Mouse (Mus musculus) kidney, embryonic 16.5 days (tissue): ENCODE measurements around the gene Gucd1. TPM values are rescaled to one million over a fixed set of nuclear protein-coding genes. Genes with fewer than 3 reads are reported as not detected.
A peak's percentile ranks its signal among the peaks of the same experiment; 100 is the strongest.
"Not testable (repeated sequence)": the region's sequence is repeated elsewhere in the genome, so short reads cannot be mapped to it uniquely, and the experiment has no call there.

ENCODE experiments used
- ATAC-seq: fragments of 200-750 bp; cut with Nextera tagmentation; 2 replicates; pipeline ENCODE4 v1.8.0; 2017; ENCODE audit warnings: moderate TSS enrichment; ENCODE audit not compliant: low FRiP score, low TSS enrichment
- H3K27ac ChIP-seq: fragments of 300-500 bp; sonication (generic); 2 replicates; pipeline ENCODE4 v1.5.1; 2014; ENCODE audit warnings: low read length
- H3K27me3 ChIP-seq: fragments of 300-500 bp; sonication (generic); 2 replicates; pipeline ENCODE4 v1.6.1; 2014; ENCODE audit warnings: low read length, control low read depth, mixed read lengths; ENCODE audit not compliant: insufficient read depth
- H3K36me3 ChIP-seq: fragments of 300-500 bp; sonication (generic); 2 replicates; pipeline ENCODE4 v1.6.1; 2014; ENCODE audit warnings: low read length, control low read depth, mixed read lengths; ENCODE audit not compliant: insufficient read depth
- H3K4me1 ChIP-seq: fragments of 300-500 bp; sonication (generic); 2 replicates; pipeline ENCODE4 v1.6.1; 2014; ENCODE audit warnings: low read length, control low read depth, mixed read lengths; ENCODE audit not compliant: insufficient read depth
- H3K4me2 ChIP-seq: fragments of 300-500 bp; sonication (generic); replicated peaks from 2 replicates; pipeline ENCODE4 v1.6.1; 2014; ENCODE audit warnings: low read depth, low read length
- H3K4me3 ChIP-seq: fragments of 300-500 bp; sonication (generic); 2 replicates; pipeline ENCODE4 v1.5.1; 2014; ENCODE audit warnings: mild to moderate bottlenecking, low read length
- H3K9ac ChIP-seq: fragments of 300-500 bp; sonication (generic); replicated peaks from 2 replicates; pipeline ENCODE4 v1.6.1; 2014; ENCODE audit warnings: low read length
- H3K9me3 ChIP-seq: fragments of 300-500 bp; sonication (generic); 2 replicates; pipeline ENCODE4 v1.6.1; 2016; ENCODE audit warnings: low read length, control low read depth
- WGBS: fragments of 180-500 bp; shearing (Covaris S2); extraction: QIAGEN DNeasy Blood & Tissue Kit; methylation state at CpG from one replicate; pipeline ENCODE4 v1.1.7; 2014; 5-methylcytosine and 5-hydroxymethylcytosine counted together
- polyA plus RNA-seq: library from polyadenylated mRNA; unstranded; fragments of >200 nt; fragmentation: Nextera tagmentation; extraction: Ambion mirVana; gene quantifications from 2 replicates; pipeline ENCODE4 v1.2.1, GENCODE M21; 2015

Gucd1 gene
- polyA plus RNA-seq, 1 experiment from 2014 or later, result 53.4 TPM

DNA sequence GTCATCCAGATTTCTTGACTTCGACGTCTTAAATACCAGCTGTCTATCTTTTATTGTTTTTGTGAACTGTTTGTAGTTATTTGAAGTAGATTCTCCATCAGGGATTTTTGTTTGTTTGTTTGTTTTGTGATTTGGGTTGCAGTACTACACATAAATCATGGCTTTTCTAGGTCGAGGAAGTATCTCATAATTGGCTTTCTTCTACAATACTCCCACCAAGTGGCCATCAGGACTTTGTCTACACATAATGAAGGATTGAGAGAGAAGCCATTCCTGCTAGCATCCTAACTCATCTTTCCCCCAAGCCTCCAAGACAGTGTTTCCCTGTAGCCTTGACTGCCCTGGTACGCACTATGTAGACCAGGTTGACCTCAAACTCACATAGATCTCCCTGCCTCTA, 126.9 kb downstream of the Gucd1 start:
- 79% methylated on average over 4 of the region's 4 CpGs for WGBS
- H3K4me1 ChIP-seq, result no peaks in the 10 kb centered on the region
- H3K27me3 ChIP-seq, result no peaks in the 10 kb centered on the region
- H3K4me3 ChIP-seq, result no peak overlapping the region
- no peak for ATAC-seq
- H3K36me3 ChIP-seq, result no peaks in the 10 kb centered on the region
- no peak overlapping the region for H3K4me2 ChIP-seq
- H3K9ac ChIP-seq, result no peak overlapping the region
- no peaks in the 10 kb centered on the region for H3K9me3 ChIP-seq
- H3K27ac ChIP-seq, result no peak overlapping the region

DNA sequence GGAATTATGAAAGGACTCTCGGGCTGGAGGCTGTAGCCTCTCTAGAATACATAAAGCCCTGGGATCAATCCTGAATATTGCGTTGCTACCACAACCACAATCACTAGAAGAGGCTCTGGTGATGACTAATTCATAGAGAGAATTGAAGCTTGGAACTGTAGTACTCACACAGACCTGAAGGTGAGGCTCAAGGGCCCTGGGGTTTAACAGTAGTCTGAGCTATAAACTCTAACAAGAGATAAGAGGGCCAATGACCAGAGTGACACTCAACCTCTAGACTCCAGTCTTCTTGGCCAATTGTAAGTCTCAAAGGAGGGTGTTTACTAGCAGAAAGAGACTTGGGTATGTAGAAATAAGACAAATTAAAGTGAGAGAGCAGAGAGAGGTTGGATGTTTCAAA, 127.6 kb downstream of the Gucd1 start:
- H3K4me3 ChIP-seq, result no peak overlapping the region
- H3K36me3 ChIP-seq, result no peaks in the 10 kb centered on the region
- H3K27me3 ChIP-seq, result no peaks in the 10 kb centered on the region
- no peak overlapping the region for H3K4me2 ChIP-seq
- H3K27ac ChIP-seq, result no peak overlapping the region
- ATAC-seq, result no peak
- no peaks in the 10 kb centered on the region for H3K4me1 ChIP-seq
- no peak overlapping the region for H3K9ac ChIP-seq
- H3K9me3 ChIP-seq, result no peaks in the 10 kb centered on the region
- WGBS, result 87% methylated on average over 2 of the region's 2 CpGs

DNA sequence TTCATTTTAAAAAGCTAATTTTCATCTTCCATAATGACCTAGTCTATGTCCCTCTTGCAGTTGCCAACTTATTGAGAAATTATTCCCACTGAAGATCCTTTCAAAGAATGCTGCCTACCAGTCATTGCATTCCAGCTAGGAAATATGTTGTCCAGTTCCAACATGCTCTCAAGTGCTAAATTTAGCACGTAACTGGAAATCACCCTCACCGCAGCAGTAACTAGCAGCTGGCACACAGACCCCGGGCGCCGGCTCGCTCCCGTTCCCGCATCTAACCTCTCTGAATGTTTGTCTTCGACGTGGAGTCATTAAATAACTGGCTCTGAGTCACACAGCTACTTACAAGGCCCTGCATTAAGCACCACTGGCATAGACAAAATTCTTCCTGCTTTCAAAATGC, 139.1 kb downstream of the Gucd1 start:
- Histone ChIP-seq H3K4me2 (no peak overlapping the region), H3K27ac (no peak overlapping the region), H3K36me3 (no peaks in the 10 kb centered on the region), H3K9ac (no peak overlapping the region), H3K9me3 (no peaks in the 10 kb centered on the region), H3K4me1 (no peaks in the 10 kb centered on the region), H3K4me3 (no peak overlapping the region), H3K27me3 (no peaks in the 10 kb centered on the region)
- no peak for ATAC-seq
- 63% methylated on average over 10 of the region's 10 CpGs for WGBS

DNA sequence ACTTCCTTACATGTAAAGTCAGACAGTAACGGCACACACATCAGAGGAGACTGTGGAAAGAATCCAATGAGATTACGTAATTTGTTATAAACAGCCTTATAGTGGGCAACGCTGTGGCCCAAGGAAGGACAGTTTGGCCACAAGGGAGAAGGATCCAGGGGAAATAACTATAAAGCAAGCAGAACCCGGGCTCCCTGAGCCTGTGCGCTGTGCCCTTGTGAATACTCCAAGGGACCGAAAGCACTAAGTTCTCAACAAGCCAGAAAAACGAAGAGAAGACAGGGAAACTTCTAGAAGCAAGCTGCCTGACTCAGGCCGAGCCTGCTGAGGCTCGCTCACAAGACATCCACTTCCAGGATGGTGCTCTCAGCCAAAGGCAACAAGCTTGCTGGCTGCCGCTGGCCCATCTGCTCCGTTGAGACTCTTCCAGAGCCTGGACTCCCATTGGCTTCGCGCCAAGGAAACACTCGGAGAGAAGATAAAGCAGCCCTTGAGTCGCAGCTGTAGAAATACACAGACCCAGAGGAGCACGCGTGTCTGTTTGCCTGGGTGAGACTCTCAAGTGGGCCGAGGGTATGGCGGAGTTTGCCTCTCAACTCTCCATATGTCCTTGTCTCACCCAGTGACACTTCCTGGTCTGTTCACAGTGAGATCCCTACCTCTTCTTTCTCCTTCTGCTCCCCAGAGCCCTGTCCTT, 144.0 kb downstream of the Gucd1 start:
- not testable (repeated sequence) for H3K27me3 ChIP-seq, H3K27ac ChIP-seq, H3K36me3 ChIP-seq, H3K4me3 ChIP-seq, H3K9me3 ChIP-seq, H3K4me1 ChIP-seq, H3K9ac ChIP-seq, H3K4me2 ChIP-seq
- 70% methylated on average over 12 of the region's 19 CpGs for WGBS
- ATAC-seq, result peak; percentile 65; the same call in 1 of the 2 replicates

DNA sequence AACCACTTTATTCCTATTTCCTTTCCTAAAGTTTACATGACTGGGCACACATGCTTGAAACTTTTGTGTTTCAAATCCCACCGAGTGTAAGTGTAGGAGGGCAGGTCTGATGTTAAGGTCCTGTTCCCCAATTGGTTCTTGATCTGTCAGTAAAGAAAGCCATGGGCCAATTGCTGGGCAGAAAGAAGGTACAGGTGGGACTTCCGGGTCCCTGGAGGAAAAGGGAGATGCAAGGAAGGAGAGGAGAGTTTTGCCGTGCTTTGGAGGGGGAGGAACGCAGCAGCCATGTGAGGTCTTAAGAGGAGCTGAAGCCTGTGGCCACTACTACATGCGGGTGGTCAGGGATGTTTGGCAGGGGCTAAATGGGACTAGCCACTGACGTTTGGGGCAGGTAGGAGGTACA, 152.5 kb downstream of the Gucd1 start:
- no peak overlapping the region for H3K9ac ChIP-seq
- peak overlapping the region; percentile 27 for H3K4me3 ChIP-seq
- H3K4me1 ChIP-seq, result peaks cover 15% of the 10 kb centered on the region; the same call in 1 of the 2 replicates
- H3K36me3 ChIP-seq, result no peaks in the 10 kb centered on the region
- H3K4me2 ChIP-seq, result peak overlapping the region; percentile 26
- no peaks in the 10 kb centered on the region for H3K27me3 ChIP-seq
- WGBS, result 52% methylated on average over 6 of the region's 6 CpGs
- H3K9me3 ChIP-seq, result no peaks in the 10 kb centered on the region
- no peak overlapping the region for H3K27ac ChIP-seq
- ATAC-seq, result no peak

DNA sequence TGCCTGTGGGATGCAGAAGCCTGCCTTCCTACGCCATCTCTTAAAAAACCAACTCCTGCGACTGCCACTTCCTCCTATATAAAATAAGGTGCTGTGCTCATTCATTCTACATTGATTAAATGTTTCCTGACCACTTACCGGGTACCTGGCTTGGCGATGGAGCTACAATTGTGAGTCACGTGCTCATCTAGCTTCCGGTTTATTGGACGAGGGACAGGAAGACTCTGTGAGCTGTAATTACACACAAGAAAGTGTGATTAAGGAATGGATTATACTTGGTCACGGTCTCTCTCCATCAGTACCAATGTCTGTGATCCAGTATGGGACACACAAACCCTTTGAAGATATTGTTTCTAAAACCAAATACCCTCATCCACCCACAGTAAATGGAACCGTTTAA, 153.0 kb downstream of the Gucd1 start:
- H3K4me3 ChIP-seq, result no peak overlapping the region
- peak overlapping the region; percentile 1; the same call in 1 of the 2 replicates for H3K4me2 ChIP-seq
- peak overlapping the region; percentile 73 for H3K27ac ChIP-seq
- H3K36me3 ChIP-seq, result no peaks in the 10 kb centered on the region
- no peaks in the 10 kb centered on the region for H3K27me3 ChIP-seq
- H3K9me3 ChIP-seq, result no peaks in the 10 kb centered on the region
- no peak overlapping the region for H3K9ac ChIP-seq
- WGBS, result 76% methylated on average over 9 of the region's 9 CpGs
- H3K4me1 ChIP-seq, result peaks cover 15% of the 10 kb centered on the region; the same call in 1 of the 2 replicates
- ATAC-seq, result no peak; the same call in 1 of the 2 replicates

DNA sequence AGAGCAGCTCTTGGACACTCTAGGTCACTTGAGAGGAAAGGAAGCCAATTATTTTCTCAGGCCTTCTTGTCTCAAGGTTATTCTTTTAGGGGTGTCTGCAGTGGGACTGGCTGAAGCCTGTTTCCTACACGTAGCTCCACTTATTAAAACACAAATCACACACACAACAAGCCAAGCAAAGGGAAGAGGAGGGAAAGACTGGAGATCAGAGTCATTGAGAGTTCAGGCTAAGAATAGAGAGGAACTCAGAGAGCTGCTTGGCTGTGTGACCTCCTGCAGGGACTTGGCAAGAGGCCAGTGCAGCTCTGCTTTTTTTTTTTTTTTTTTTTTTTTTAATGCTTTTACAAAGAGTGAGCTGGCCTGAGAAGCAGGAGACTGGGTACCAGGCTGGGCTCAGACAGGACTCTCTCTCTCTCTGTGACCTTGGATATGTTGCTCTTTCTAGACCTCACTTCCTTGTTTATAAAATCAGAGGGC, 153.5 kb downstream of the Gucd1 start:
- WGBS, result 21% methylated on average over 1 of the region's 1 CpGs
- Histone ChIP-seq H3K27ac (peak overlapping the region; percentile 85), H3K4me1 (peaks cover 15% of the 10 kb centered on the region; the same call in 1 of the 2 replicates)
- H3K27me3 ChIP-seq, H3K9me3 ChIP-seq, H3K4me2 ChIP-seq, H3K9ac ChIP-seq, H3K36me3 ChIP-seq, H3K4me3 ChIP-seq: not testable (repeated sequence)
- peak; percentile 91 for ATAC-seq

DNA sequence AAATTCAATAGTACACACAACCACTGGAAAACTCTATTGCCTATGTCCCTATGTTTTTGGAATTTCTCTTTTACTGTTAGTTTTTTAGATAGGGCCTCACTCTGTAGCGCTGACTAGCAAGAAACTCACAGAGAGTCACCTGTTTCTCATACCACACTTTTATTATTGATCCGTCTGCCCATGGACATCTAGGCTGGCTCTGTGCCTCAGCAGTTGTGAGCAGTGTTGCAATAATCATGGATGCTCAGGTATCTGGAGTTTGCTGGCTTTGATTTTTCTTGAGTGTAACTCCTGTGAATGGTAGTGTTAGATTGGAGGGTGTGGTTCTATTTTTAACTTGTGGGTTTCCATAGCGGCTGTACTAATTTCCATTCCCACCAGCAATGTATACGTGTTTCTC, 162.4 kb downstream of the Gucd1 start:
- no peaks in the 10 kb centered on the region for H3K27me3 ChIP-seq
- no peak overlapping the region for H3K4me3 ChIP-seq
- no peaks in the 10 kb centered on the region for H3K36me3 ChIP-seq
- H3K9ac ChIP-seq, result no peak overlapping the region
- no peak for ATAC-seq
- H3K4me2 ChIP-seq, result no peak overlapping the region
- WGBS, result 71% methylated on average over 4 of the region's 4 CpGs
- no peaks in the 10 kb centered on the region for H3K4me1 ChIP-seq
- H3K27ac ChIP-seq, result no peak overlapping the region
- no peaks in the 10 kb centered on the region for H3K9me3 ChIP-seq

DNA sequence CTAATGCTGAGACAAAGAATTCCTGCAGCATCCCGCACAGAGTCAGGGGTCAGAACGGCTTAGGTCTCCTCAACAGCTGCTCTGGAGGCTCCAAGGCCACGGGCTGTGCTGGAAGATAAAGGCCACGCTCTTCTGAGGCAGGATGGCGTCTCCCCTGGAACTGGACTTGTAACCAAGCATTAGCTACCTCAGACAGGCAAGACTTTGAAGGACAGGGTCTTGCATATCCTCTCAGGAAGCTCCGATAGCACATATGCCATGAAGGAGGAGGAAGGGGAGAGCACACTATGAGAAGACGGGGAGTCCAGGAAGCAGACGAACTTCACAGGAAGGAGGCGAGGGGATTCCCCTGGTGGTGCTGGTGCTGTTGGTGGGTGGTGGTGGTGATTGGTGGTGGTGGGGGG, 163.9 kb downstream of the Gucd1 start:
- H3K9ac ChIP-seq, H3K4me2 ChIP-seq: not testable (repeated sequence)
- 65% methylated on average over 7 of the region's 9 CpGs for WGBS

DNA sequence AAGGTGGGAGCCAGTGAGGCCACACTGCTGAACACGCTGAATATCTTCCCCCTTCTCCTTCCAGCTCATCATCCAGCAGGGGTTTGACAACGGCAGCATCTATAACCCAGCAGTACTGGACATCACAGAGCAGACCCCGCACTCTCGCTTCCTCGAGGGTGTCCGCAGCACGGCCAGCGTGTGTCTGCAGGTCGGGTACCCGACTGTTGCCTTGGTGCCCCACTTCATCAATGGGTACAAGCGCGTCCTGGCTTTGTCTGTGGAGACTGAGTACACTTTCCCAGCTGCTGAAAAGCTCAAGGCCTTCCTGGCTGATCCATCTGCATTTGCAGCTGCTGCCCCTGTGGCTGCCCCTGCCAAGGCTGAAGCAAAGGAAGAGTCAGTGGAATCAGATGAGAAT, 165.2 kb downstream of the Gucd1 start:
- no peak overlapping the region for H3K4me2 ChIP-seq
- H3K36me3 ChIP-seq, result no peaks in the 10 kb centered on the region
- H3K27me3 ChIP-seq, result no peaks in the 10 kb centered on the region
- H3K4me1 ChIP-seq, result no peaks in the 10 kb centered on the region
- H3K9ac ChIP-seq, result no peak overlapping the region
- no peak overlapping the region for H3K27ac ChIP-seq
- WGBS, result 96% methylated on average over 12 of the region's 12 CpGs
- no peak for ATAC-seq
- H3K4me3 ChIP-seq, result no peak overlapping the region
- H3K9me3 ChIP-seq, result no peaks in the 10 kb centered on the region

More for the DNA sequence above, 163.9 kb downstream of the Gucd1 start:
- H3K27me3 ChIP-seq, H3K4me3 ChIP-seq, H3K4me1 ChIP-seq, H3K9me3 ChIP-seq, H3K27ac ChIP-seq, ATAC-seq, H3K36me3 ChIP-seq: not testable (repeated sequence)
